Mouse (Mus musculus) spleen, adult 10 weeks (tissue): Measurements from ENCODE around the gene Clstn1. TPM values are rescaled to one million over a fixed set of nuclear protein-coding genes. Genes with fewer than 3 reads are reported as not detected.

Experiments
- polyA plus RNA-seq: library from polyadenylated mRNA; stranded (reverse); fragments of 350-450 nt; fragmentation: Illumina TruSeq; extraction: RNeasy Lipid Tissue Mini Kit (QIAGEN cat#74804); gene quantifications from one replicate; pipeline ENCODE4 v1.2.3, GENCODE M21; 2015; ENCODE audit warnings: low replicate concordance; ENCODE audit not compliant: insufficient read depth

Clstn1 gene
- polyA plus RNA-seq, result 8.5 TPM

DNA sequence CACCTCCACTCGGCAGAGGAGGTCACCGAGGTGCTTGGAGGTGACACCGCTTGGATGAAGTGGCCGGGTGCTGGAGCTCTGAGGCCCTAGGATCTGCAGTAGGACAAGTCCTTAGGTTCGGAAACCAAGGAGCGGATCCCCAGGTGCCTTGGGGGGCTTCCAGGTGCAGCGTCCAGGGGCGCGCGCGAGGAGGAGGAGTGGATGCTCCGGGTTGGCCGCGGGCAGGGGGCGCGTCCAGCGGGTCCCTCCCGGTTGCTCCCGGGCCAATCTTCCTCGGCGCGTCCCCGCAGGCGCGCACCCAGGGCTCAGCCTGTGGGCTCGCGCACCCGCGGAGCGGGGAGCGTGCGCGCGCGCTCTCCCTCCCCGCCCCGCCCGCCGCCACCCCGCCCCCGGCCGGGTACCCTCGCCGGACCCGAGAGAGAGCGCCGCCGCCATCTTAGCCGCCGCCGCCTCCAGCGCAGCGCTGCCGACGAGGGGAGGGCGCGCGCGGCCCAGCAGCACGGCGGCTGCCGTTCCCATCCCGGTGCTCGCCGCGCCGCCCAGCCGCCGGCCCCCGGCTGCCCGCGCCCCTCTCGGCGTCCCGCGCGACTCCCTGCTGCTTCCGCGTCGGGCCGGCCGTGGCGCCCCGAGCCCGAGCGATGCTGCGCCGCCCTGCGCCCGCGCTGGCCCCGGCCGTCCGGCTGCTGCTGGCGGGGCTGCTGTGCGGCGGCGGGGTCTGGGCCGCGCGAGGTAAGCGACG lies at the start of gene Clstn1:
Gene Clstn1 (plus strand): TSS at position 425 of the 739 bp plus-strand sequence.

Other genes with a start within 250 kb of the Clstn1 start
- 37.6 TPM for gene Ube4b, start 159.7 kb upstream of the Clstn1 start, polyA plus RNA-seq
- gene Rbp7, start 131.5 kb upstream of the Clstn1 start, polyA plus RNA-seq, result not detected
- not detected for gene Tmem274, start 109.1 kb upstream of the Clstn1 start, polyA plus RNA-seq
- 4.9 TPM for gene Nmnat1, start 101.3 kb upstream of the Clstn1 start, polyA plus RNA-seq
- 38.7 TPM for gene Lzic, start 101.2 kb upstream of the Clstn1 start, polyA plus RNA-seq
- 3.7 TPM for gene Ctnnbip1, start 68.2 kb upstream of the Clstn1 start, polyA plus RNA-seq
- gene Pik3cd, start 116.1 kb downstream of the Clstn1 start, polyA plus RNA-seq, result 79.7 TPM
- 5.2 TPM for gene Tmem201, start 151.6 kb downstream of the Clstn1 start, polyA plus RNA-seq
- 4.2 TPM for gene Slc25a33, start 187.8 kb downstream of the Clstn1 start, polyA plus RNA-seq